Mouse (Mus musculus) E14TG2a.4 (cell line): ENCODE results near the gene Sept8.
A peak's percentile ranks its signal among the peaks of the same experiment; 100 is the strongest.

Experiments used
- CTCF ChIP-seq: conservative IDR thresholded peaks from 2 replicates; pipeline ENCODE4 v1.5.1; 2014; ENCODE audit warnings: low read length
- NANOG ChIP-seq: IDR thresholded peaks from 2 replicates; pipeline ENCODE4 v1.6.1; 2014; ENCODE audit warnings: borderline replicate concordance, low read length, mixed read lengths

- no peak for TF ChIP-seq NANOG
- TF ChIP-seq CTCF = peak; percentile 77
Measured at GRCm38 (mm10) chr11:53584849-53585248, 65.8 kb downstream of the Sept8 start.
